In genomic region chr7:125872874-125873273, GRCm38 (mm10) we compare ENCODE assay signal across 22 mouse cellular contexts.
"Had no signal": no experiment of that assay in that cellular context is flagged by ENCODE, and none has a peak within 500 bp of the region (broad histone marks: within the 10 kb centered on the region; RNA-seq: fewer than 3 reads in every experiment).

No protein-coding gene starts in this region.

- H3K9ac ChIP-seq: heart, embryonic 12.5 days; hindbrain, embryonic 15.5 days; intestine, embryonic 15.5 days; limb, embryonic 13.5 days; limb, embryonic 15.5 days had no signal

- H3K4me2 ChIP-seq: heart, embryonic 12.5 days; hindbrain, embryonic 15.5 days; intestine, embryonic 15.5 days; limb, embryonic 13.5 days; limb, embryonic 15.5 days had no signal

- ATAC-seq: forebrain, embryonic 16.5 days; inflammation-experienced regulatory T-cells, adult 6 months; intestine, embryonic 15.5 days; intestine, postnatal 0 days had no signal

- H3K4me3 ChIP-seq: gastrocnemius, adult 2 months; heart, embryonic 10.5 days; heart, embryonic 12.5 days; hindbrain, embryonic 15.5 days; intestine, embryonic 15.5 days; layer of hippocampus, adult 2 months; left cerebral cortex, adult 2 months; limb, embryonic 13.5 days; limb, embryonic 15.5 days had no signal

- H3K27ac ChIP-seq: gastrocnemius, adult 2 months; intestine, embryonic 15.5 days had no signal

- H3K9me3 ChIP-seq: heart, embryonic 10.5 days; heart, embryonic 12.5 days; hindbrain, embryonic 15.5 days; intestine, embryonic 15.5 days; limb, embryonic 13.5 days; limb, embryonic 15.5 days had no signal

- DNase-seq: gastrocnemius, adult 2 months; gastrocnemius, postnatal 10 days; gastrocnemius, postnatal 25 days; heart, adult 18-20 months; heart, postnatal 10 days; heart, postnatal 4 days; kidney, adult 8-10 months; kidney, postnatal 10 days; kidney, postnatal 25 days; kidney, postnatal 4 days; left cerebral cortex, postnatal 4 days had no signal

- H3K36me3 ChIP-seq: hindbrain, embryonic 15.5 days; intestine, embryonic 15.5 days had no signal

- H3K27me3 ChIP-seq: heart, embryonic 12.5 days; hindbrain, embryonic 15.5 days; intestine, embryonic 15.5 days; limb, embryonic 13.5 days; limb, embryonic 15.5 days had no signal
